Mouse (Mus musculus): Measurements from ENCODE around the gene Mtif3. TPM values are rescaled to one million over a fixed set of nuclear protein-coding genes. Genes with fewer than 3 reads are reported as not detected.

Mtif3 gene
- polyA plus RNA-seq, 1 experiment from 2014 or later = 20.4 TPM

- DNase-seq (ENCODE audit: low spot score) = no peak
- Histone ChIP-seq H3K27me3 (replicated peaks; ENCODE audit: low read depth, poor library complexity, severe bottlenecking) (peaks cover 44% of the 10 kb centered on the region), H3K27ac (replicated peaks) (no peak overlapping the region), H3K4me3 (no peak overlapping the region), H3K36me3 (replicated peaks) (no peaks in the 10 kb centered on the region), H3K4me1 (0 out of 2 replicates have a peak, but pooled peaks cover under 1% of the 10 kb centered on the region), H3K9me3 (no peaks in the 10 kb centered on the region)
- 82% methylated on average over 6 of the region's 6 CpGs for WGBS
Observed at GRCm38 (mm10) chr5:146981376-146981775, 17.8 kb upstream of the Mtif3 start.

DNA sequence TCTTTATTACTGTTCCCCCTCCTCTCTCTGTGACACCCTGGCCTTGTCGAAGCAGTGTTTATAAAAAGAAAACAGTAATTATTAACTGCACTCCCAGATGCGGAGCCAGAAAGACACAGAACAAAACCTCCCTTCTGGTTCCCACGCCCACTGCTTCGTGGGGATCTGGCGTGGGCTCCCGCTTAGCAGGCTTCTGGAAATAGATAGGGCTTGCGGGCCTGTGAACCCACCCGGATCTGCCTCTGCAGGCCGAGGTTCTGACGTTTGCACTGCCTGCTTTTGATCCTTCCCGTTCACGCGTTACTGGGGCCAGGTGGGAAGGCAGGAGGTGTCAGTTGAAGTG, 11.2 kb upstream of the Mtif3 start:
- Histone ChIP-seq H3K4me1 (no peaks in the 10 kb centered on the region), H3K9me3 (no peaks in the 10 kb centered on the region), H3K27me3 (replicated peaks; ENCODE audit: low read depth, poor library complexity, severe bottlenecking) (peaks cover 6% of the 10 kb centered on the region; the same call in 1 of the 2 replicates), H3K4me3 (no peak overlapping the region), H3K36me3 (replicated peaks) (no peaks in the 10 kb centered on the region), H3K27ac (replicated peaks) (no peak overlapping the region)
- WGBS = 74% methylated on average over 13 of the region's 13 CpGs
- DNase-seq (ENCODE audit: low spot score) = no peak

- H3K4me3 ChIP-seq = no peak overlapping the region
- H3K4me1 ChIP-seq = peaks cover 2% of the 10 kb centered on the region
- peaks cover 6% of the 10 kb centered on the region; the same call in 1 of the 2 replicates for H3K27me3 ChIP-seq (replicated peaks; ENCODE audit: low read depth, poor library complexity, severe bottlenecking)
- no peak overlapping the region for H3K27ac ChIP-seq (replicated peaks)
- no peaks in the 10 kb centered on the region for H3K36me3 ChIP-seq (replicated peaks)
- no peak for DNase-seq (ENCODE audit: low spot score)
- no peaks in the 10 kb centered on the region for H3K9me3 ChIP-seq
- 87% methylated on average over 25 of the region's 25 CpGs for WGBS
Observed at GRCm38 (mm10) chr5:146973858-146974780, 10.5 kb upstream of the Mtif3 start.

GRCm38 (mm10) chr5:146973353-146973752, 9.8 kb upstream of the Mtif3 start:
- 86% methylated on average over 9 of the region's 9 CpGs for WGBS
- Histone ChIP-seq H3K36me3 (replicated peaks) (no peaks in the 10 kb centered on the region), H3K27ac (replicated peaks) (no peak overlapping the region), H3K27me3 (replicated peaks; ENCODE audit: low read depth, poor library complexity, severe bottlenecking) (peaks cover 6% of the 10 kb centered on the region; the same call in 1 of the 2 replicates), H3K9me3 (no peaks in the 10 kb centered on the region), H3K4me3 (no peak overlapping the region), H3K4me1 (peaks cover 6% of the 10 kb centered on the region)
- DNase-seq (ENCODE audit: low spot score) = no peak

DNA sequence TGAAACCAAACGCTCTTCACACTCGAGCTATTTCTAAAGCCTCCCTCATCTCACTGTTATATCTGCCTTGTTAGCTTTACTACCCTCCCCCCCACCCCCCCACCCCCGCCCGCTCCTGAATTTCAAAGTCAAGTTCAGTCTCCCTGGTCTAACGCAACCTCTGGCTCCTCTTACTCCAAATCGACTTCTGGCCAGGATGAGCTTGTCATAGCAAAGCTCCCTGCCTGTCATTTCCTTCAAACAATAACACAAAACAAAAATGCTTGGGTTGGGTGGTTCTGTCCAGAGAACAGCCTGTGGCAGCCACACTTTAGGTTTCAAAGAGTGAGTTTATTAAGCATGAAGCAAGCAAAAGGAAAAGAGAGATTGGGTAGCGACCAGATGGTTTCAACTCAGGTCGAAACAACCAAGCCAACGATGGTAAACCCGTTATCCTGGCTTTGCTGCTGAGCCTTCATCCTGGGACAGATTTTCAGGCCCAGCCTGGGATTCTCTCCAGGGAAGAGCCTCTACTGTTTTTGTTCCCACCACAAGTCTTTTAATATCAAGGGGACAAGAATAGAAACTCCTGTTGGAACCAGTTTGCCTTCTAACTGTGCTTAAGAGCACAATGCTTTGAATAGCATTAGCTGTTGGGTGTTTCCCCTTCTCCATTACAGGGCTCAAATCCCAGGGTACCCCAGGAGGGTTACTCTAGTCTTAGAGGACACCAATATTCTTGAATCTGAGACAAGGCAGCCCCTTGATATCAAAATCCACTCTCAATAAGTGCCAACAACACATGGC, 8.4 kb upstream of the Mtif3 start:
- Histone ChIP-seq H3K4me1 (peaks cover 6% of the 10 kb centered on the region), H3K27ac (replicated peaks) (no peak overlapping the region), H3K36me3 (replicated peaks) (no peaks in the 10 kb centered on the region), H3K4me3 (no peak overlapping the region), H3K27me3 (replicated peaks; ENCODE audit: low read depth, poor library complexity, severe bottlenecking) (peaks cover 7% of the 10 kb centered on the region; the same call in 1 of the 2 replicates), H3K9me3 (no peaks in the 10 kb centered on the region)
- 72% methylated on average over 10 of the region's 10 CpGs for WGBS
- DNase-seq (ENCODE audit: low spot score) = no peak

GRCm38 (mm10) chr5:146968695-146969393, 5.2 kb upstream of the Mtif3 start:
- 61% methylated on average over 13 of the region's 13 CpGs for WGBS
- Histone ChIP-seq H3K36me3 (replicated peaks) (no peaks in the 10 kb centered on the region), H3K4me1 (peaks cover 10% of the 10 kb centered on the region), H3K9me3 (no peaks in the 10 kb centered on the region), H3K27me3 (replicated peaks; ENCODE audit: low read depth, poor library complexity, severe bottlenecking) (peaks cover 11% of the 10 kb centered on the region; the same call in 1 of the 2 replicates), H3K4me3 (no peak overlapping the region), H3K27ac (replicated peaks) (no peak overlapping the region)
- DNase-seq (ENCODE audit: low spot score) = peak; percentile 30

DNA sequence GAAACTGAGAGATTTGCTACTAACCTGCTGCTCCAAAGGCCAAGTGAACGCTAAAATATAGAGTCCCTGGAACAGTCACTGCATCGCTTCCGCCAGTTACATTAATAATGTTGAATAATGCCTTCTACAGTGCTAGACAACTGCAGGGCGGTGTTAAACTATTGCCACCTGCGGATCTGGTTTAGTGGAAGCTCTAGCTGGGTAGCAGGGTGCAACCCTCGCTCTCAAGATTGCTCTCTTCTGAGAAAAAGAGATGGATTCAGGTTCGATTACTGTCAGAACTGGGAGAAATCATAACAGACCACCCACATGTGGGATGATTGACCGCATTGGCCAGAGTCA, 308 bp upstream of the Mtif3 start:
- WGBS = 53% methylated on average over 8 of the region's 8 CpGs
- peaks cover 13% of the 10 kb centered on the region for H3K4me1 ChIP-seq
- 0 out of 2 replicates have a peak, but pooled peaks cover 5% of the 10 kb centered on the region for H3K27me3 ChIP-seq (replicated peaks; ENCODE audit: low read depth, poor library complexity, severe bottlenecking)
- H3K27ac ChIP-seq (replicated peaks) = peak overlapping the region; percentile 81
- no peaks in the 10 kb centered on the region for H3K9me3 ChIP-seq
- peaks cover 7% of the 10 kb centered on the region for H3K36me3 ChIP-seq (replicated peaks)
- peak overlapping the region; percentile 94 for H3K4me3 ChIP-seq
- peak; percentile 20 for DNase-seq (ENCODE audit: low spot score)

DNA sequence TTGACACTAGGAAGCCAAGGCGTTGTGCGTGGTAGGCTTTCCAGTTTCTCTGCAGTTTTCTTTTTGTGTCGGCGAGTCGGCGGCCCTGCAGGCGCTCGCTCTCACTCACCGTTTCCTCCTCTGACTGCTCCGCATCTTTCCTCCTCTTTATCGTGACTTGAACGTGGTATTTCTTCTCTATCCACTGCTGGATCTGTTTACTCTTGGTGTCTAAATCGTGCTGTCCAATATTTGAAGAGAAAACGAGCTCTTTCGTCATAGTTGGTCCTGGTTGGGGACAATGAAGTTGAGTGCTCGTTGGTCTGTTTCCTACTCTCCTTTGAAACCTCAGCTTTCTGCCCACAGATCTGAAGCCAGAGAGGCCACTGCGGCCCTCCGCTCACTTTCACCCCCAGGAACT, 6.9 kb downstream of the Mtif3 start:
- Histone ChIP-seq H3K4me1 (no peaks in the 10 kb centered on the region), H3K27me3 (replicated peaks; ENCODE audit: low read depth, poor library complexity, severe bottlenecking) (no peaks in the 10 kb centered on the region), H3K9me3 (no peaks in the 10 kb centered on the region), H3K36me3 (replicated peaks) (peaks cover 80% of the 10 kb centered on the region), H3K27ac (replicated peaks) (no peak overlapping the region), H3K4me3 (no peak overlapping the region)
- no peak for DNase-seq (ENCODE audit: low spot score)
- WGBS = 93% methylated on average over 18 of the region's 18 CpGs

- DNase-seq (ENCODE audit: low spot score) = no peak
- Histone ChIP-seq H3K27ac (replicated peaks) (no peak overlapping the region), H3K36me3 (replicated peaks) (peaks cover 90% of the 10 kb centered on the region), H3K4me3 (no peak overlapping the region), H3K9me3 (no peaks in the 10 kb centered on the region), H3K27me3 (replicated peaks; ENCODE audit: low read depth, poor library complexity, severe bottlenecking) (no peaks in the 10 kb centered on the region), H3K4me1 (no peaks in the 10 kb centered on the region)
- 85% methylated on average over 5 of the region's 5 CpGs for WGBS
Observed at GRCm38 (mm10) chr5:146955651-146956050, 7.9 kb downstream of the Mtif3 start.

- no peak for DNase-seq (ENCODE audit: low spot score)
- Histone ChIP-seq H3K27me3 (replicated peaks; ENCODE audit: low read depth, poor library complexity, severe bottlenecking) (no peaks in the 10 kb centered on the region), H3K27ac (replicated peaks) (no peak overlapping the region), H3K36me3 (replicated peaks) (peaks cover 95% of the 10 kb centered on the region), H3K9me3 (no peaks in the 10 kb centered on the region), H3K4me1 (peaks cover 10% of the 10 kb centered on the region), H3K4me3 (no peak overlapping the region)
- 91% methylated on average over 7 of the region's 7 CpGs for WGBS
Observed at GRCm38 (mm10) chr5:146954576-146954975, 9.0 kb downstream of the Mtif3 start.

GRCm38 (mm10) chr5:146948508-146949088, 15.0 kb downstream of the Mtif3 start, which contains the start of gene Gtf3a:
TSS of gene Gtf3a (plus strand) at chr5:146948657.
- peak within 1 kb of the TSS; percentile 94 for H3K27ac ChIP-seq (replicated peaks)
- no peaks in the 10 kb centered on the region for H3K27me3 ChIP-seq (replicated peaks; ENCODE audit: low read depth, poor library complexity, severe bottlenecking)
- H3K4me3 ChIP-seq = peak within 1 kb of the TSS; percentile 91
- H3K9me3 ChIP-seq = 0 out of 2 replicates have a peak, but pooled peaks cover 5% of the 10 kb centered on the region
- H3K4me1 ChIP-seq = peaks cover 21% of the 10 kb centered on the region
- WGBS = under 1% methylated on average over 62 of the region's 62 CpGs
- DNase-seq (ENCODE audit: low spot score) = peak; percentile 97
- H3K36me3 ChIP-seq (replicated peaks) = peaks cover 36% of the 10 kb centered on the region

- DNase-seq (ENCODE audit: low spot score) = no peak
- peaks cover 30% of the 10 kb centered on the region for H3K36me3 ChIP-seq (replicated peaks)
- 0 out of 2 replicates have a peak, but pooled peaks cover 5% of the 10 kb centered on the region for H3K9me3 ChIP-seq
- no peaks in the 10 kb centered on the region for H3K27me3 ChIP-seq (replicated peaks; ENCODE audit: low read depth, poor library complexity, severe bottlenecking)
- H3K27ac ChIP-seq (replicated peaks) = peak overlapping the region; percentile 94
- H3K4me3 ChIP-seq = peak overlapping the region; percentile 91
- 26% methylated on average over 10 of the region's 10 CpGs for WGBS
- peaks cover 24% of the 10 kb centered on the region for H3K4me1 ChIP-seq
Observed at GRCm38 (mm10) chr5:146948041-146948507, 15.5 kb downstream of the Mtif3 start.
